Mouse (Mus musculus): Measurements from ENCODE around the gene Pars2. TPM values are rescaled to one million over a fixed set of nuclear protein-coding genes. Genes with fewer than 3 reads are reported as not detected.

The Pars2 gene
- polyA plus RNA-seq, 1 experiment from 2014 or later, result 13.3 TPM

DNA sequence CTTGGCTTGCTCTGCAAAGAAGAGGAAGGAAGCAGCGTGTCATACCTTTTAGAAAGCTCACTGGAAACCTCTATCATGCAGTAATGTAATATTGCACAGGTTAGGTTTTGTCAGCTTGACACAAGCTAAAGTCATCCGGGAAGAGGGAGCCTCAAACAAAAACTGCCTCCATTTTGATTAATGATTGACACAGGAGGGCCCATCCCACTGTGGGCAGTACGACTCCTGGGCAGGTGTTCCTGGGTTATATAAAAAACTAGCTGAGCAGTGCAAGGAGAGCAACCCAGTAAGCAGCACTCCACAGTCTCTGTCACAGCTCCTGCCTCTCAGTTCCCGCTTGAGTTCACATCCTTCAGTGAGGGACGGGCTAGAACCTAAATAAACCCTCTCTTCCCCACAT lies 25.9 kb downstream of the Pars2 start:
- H3K4me1 ChIP-seq (replicated peaks; ENCODE audit: control insufficient read depth, insufficient read depth, low read length), result peaks cover 4% of the 10 kb centered on the region
- 96% methylated on average over 5 of the region's 5 CpGs for WGBS
- H3K27ac ChIP-seq (ENCODE audit: low read depth, low read length), result no peak overlapping the region
- DNase-seq (ENCODE audit: low spot score) (no peak), ATAC-seq (replicated peaks; ENCODE audit: low FRiP score) (no peak)
- H3K27me3 ChIP-seq (ENCODE audit: control insufficient read depth, insufficient read depth, low read length), result no peaks in the 10 kb centered on the region
- H3K4me2 ChIP-seq (ENCODE audit: low read depth, low read length, severe bottlenecking), result no peak overlapping the region
- H3K9ac ChIP-seq (ENCODE audit: low read length), result no peak overlapping the region
- no peaks in the 10 kb centered on the region; the same call in 1 of the 2 replicates for H3K36me3 ChIP-seq (ENCODE audit: control insufficient read depth, insufficient read depth, low read length)
- H3K4me3 ChIP-seq (ENCODE audit: low read depth, low read length), result no peak overlapping the region
- H3K9me3 ChIP-seq (ENCODE audit: control insufficient read depth, low read length), result no peaks in the 10 kb centered on the region

DNA sequence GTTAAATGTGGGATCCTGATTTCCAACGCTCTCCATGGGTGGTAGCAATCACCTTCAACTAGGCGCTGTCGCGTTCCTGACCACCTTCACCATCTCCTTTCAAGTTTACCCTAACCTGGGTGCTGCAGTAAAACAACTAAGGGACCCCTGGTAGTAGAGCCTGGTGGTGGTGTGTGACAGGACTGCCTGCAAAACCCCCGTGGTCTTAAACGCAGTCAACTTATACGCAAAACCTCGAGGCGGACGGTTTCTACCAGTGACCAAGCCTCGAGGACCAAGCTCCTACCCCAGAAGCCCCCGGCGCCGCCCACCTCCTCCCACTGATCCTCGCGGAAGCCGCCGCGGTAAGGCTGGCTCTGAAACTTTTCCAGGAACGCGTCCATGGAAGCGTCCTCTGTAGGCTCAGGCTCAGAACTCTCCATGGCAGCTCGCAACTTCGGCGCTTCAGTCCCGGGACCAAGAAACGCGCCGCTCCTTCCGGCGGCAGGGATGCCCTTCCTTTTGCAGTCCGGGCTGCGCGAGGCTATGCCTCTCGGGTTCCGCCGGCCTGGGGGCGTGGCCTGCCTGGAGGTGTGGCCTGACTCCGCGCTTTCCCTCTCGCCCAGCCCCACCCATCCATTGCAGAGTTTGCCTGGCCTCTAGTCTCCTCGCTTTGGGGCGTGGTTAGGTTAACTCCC lies 27.7 kb downstream of the Pars2 start, which contains the start of gene Ttc4:
TSS of gene Ttc4 (minus strand) at position 503 of the 677 bp plus-strand sequence.
- WGBS, result under 1% methylated on average over 43 of the region's 43 CpGs
- H3K36me3 ChIP-seq (ENCODE audit: control insufficient read depth, insufficient read depth, low read length), result no peaks in the 10 kb centered on the region
- peak within 1 kb of the TSS; percentile 82 for H3K4me3 ChIP-seq (ENCODE audit: low read depth, low read length)
- ATAC-seq (replicated peaks; ENCODE audit: low FRiP score), result peak; percentile 98
- H3K9ac ChIP-seq (ENCODE audit: low read length), result peak within 1 kb of the TSS; percentile 86
- H3K9me3 ChIP-seq (ENCODE audit: control insufficient read depth, low read length), result no peaks in the 10 kb centered on the region
- DNase-seq (ENCODE audit: low spot score), result peak; percentile 97
- no peak within 1 kb of the TSS for H3K27ac ChIP-seq (ENCODE audit: low read depth, low read length)
- no peaks in the 10 kb centered on the region for H3K27me3 ChIP-seq (ENCODE audit: control insufficient read depth, insufficient read depth, low read length)
- H3K4me1 ChIP-seq (replicated peaks; ENCODE audit: control insufficient read depth, insufficient read depth, low read length), result peaks cover 4% of the 10 kb centered on the region
- H3K4me2 ChIP-seq (ENCODE audit: low read depth, low read length, severe bottlenecking), result peak within 1 kb of the TSS; percentile 66

DNA sequence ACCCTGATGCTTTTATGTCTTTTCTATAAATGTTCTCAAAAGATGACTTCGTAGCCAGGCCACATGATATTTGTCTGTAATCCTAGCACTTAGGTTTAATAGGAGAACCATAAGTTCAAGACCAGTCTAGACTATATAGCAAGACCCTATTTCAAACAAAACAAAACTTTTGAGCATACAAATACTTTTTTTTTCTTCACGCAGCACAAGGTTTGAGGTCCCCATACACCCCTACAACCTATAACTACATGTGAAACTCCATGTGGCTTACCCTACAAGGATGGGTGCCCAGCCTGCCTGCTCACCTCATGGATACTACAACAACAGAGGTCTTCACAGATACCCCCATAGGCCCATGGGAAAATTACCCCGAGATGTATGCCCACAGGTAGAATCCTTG lies 28.3 kb downstream of the Pars2 start:
- H3K27me3 ChIP-seq (ENCODE audit: control insufficient read depth, insufficient read depth, low read length), result no peaks in the 10 kb centered on the region
- no peak overlapping the region for H3K27ac ChIP-seq (ENCODE audit: low read depth, low read length)
- no peak overlapping the region for H3K9ac ChIP-seq (ENCODE audit: low read length)
- no peaks in the 10 kb centered on the region for H3K9me3 ChIP-seq (ENCODE audit: control insufficient read depth, low read length)
- ATAC-seq (replicated peaks; ENCODE audit: low FRiP score) (peak; percentile 44), DNase-seq (ENCODE audit: low spot score) (no peak)
- H3K4me2 ChIP-seq (ENCODE audit: low read depth, low read length, severe bottlenecking), result no peak overlapping the region; the same call in 1 of the 2 replicates
- peaks cover 4% of the 10 kb centered on the region for H3K4me1 ChIP-seq (replicated peaks; ENCODE audit: control insufficient read depth, insufficient read depth, low read length)
- no peak overlapping the region; the same call in 1 of the 2 replicates for H3K4me3 ChIP-seq (ENCODE audit: low read depth, low read length)
- WGBS, result 47% methylated on average over 3 of the region's 3 CpGs
- no peaks in the 10 kb centered on the region for H3K36me3 ChIP-seq (ENCODE audit: control insufficient read depth, insufficient read depth, low read length)

DNA sequence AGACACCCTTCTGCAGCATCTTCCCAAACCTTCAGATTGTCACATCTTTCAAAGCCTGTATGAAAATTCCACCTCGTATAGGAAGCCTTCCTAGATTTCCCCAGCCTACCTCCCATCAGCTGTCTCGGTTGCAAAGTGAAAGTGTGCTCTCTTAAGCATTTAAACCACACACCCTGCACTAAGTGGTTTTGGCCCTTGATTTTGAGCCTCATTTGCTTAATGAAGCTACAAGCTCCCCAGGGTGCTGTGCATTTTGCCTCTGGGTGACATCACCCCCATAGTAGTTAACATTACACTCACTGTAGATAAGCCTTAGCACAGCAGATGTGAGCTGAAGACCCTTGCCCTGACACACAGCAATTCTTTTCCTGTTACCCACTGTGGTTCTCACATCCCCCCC lies 30.1 kb downstream of the Pars2 start:
- Histone ChIP-seq H3K9me3 (ENCODE audit: control insufficient read depth, low read length) (no peaks in the 10 kb centered on the region), H3K9ac (ENCODE audit: low read length) (no peak overlapping the region), H3K4me2 (ENCODE audit: low read depth, low read length, severe bottlenecking) (no peak overlapping the region), H3K27ac (ENCODE audit: low read depth, low read length) (no peak overlapping the region), H3K27me3 (ENCODE audit: control insufficient read depth, insufficient read depth, low read length) (no peaks in the 10 kb centered on the region), H3K36me3 (ENCODE audit: control insufficient read depth, insufficient read depth, low read length) (no peaks in the 10 kb centered on the region), H3K4me1 (replicated peaks; ENCODE audit: control insufficient read depth, insufficient read depth, low read length) (peaks cover 4% of the 10 kb centered on the region), H3K4me3 (ENCODE audit: low read depth, low read length) (no peak overlapping the region)
- ATAC-seq (replicated peaks; ENCODE audit: low FRiP score) (no peak), DNase-seq (ENCODE audit: low spot score) (no peak)
- WGBS, result 56% methylated on average over 2 of the region's 2 CpGs

GRCm38 (mm10) chr4:106688636-106689296 lies 37.9 kb downstream of the Pars2 start:
- no peaks in the 10 kb centered on the region for H3K9me3 ChIP-seq (ENCODE audit: control insufficient read depth, low read length)
- H3K27me3 ChIP-seq (ENCODE audit: control insufficient read depth, insufficient read depth, low read length), result no peaks in the 10 kb centered on the region
- H3K9ac ChIP-seq (ENCODE audit: low read length), result no peak overlapping the region
- no peaks in the 10 kb centered on the region for H3K36me3 ChIP-seq (ENCODE audit: control insufficient read depth, insufficient read depth, low read length)
- no peak overlapping the region for H3K27ac ChIP-seq (ENCODE audit: low read depth, low read length)
- no peaks in the 10 kb centered on the region for H3K4me1 ChIP-seq (replicated peaks; ENCODE audit: control insufficient read depth, insufficient read depth, low read length)
- WGBS, result 57% methylated on average over 3 of the region's 3 CpGs
- ATAC-seq (replicated peaks; ENCODE audit: low FRiP score) (no peak), DNase-seq (ENCODE audit: low spot score) (no peak)
- H3K4me3 ChIP-seq (ENCODE audit: low read depth, low read length), result no peak overlapping the region
- no peak overlapping the region for H3K4me2 ChIP-seq (ENCODE audit: low read depth, low read length, severe bottlenecking)

- H3K27ac ChIP-seq (ENCODE audit: low read depth, low read length), result no peak overlapping the region
- H3K4me1 ChIP-seq (replicated peaks; ENCODE audit: control insufficient read depth, insufficient read depth, low read length), result no peaks in the 10 kb centered on the region
- ATAC-seq (replicated peaks; ENCODE audit: low FRiP score) (no peak), DNase-seq (ENCODE audit: low spot score) (no peak)
- no peaks in the 10 kb centered on the region for H3K9me3 ChIP-seq (ENCODE audit: control insufficient read depth, low read length)
- H3K4me3 ChIP-seq (ENCODE audit: low read depth, low read length), result no peak overlapping the region
- WGBS, result 87% methylated on average over 15 of the region's 15 CpGs
- H3K27me3 ChIP-seq (ENCODE audit: control insufficient read depth, insufficient read depth, low read length), result no peaks in the 10 kb centered on the region
- no peak overlapping the region for H3K9ac ChIP-seq (ENCODE audit: low read length)
- no peaks in the 10 kb centered on the region for H3K36me3 ChIP-seq (ENCODE audit: control insufficient read depth, insufficient read depth, low read length)
- H3K4me2 ChIP-seq (ENCODE audit: low read depth, low read length, severe bottlenecking), result no peak overlapping the region
Observed at GRCm38 (mm10) chr4:106693841-106694430, 43.1 kb downstream of the Pars2 start.

DNA sequence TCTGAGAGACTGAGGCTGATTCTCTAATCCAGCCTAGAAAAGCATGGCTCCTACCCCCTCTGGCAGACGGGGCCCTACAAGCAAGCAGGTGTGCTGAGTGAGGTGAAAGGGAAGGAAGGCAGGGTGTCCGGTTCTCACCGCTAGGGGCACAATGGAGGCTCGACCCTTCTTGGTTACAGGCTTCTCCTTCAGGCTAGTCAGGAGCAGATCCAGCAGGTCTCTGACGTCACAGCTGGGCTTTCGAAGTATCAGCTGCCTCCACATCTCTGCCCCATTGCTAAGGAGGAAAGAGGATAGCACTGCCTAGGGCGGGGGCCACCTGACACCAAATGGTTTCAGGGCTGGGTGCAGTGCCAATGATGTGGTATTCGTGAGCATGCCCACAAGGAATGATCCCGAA lies 49.1 kb downstream of the Pars2 start:
- Histone ChIP-seq H3K9ac (ENCODE audit: low read length) (no peak overlapping the region), H3K4me3 (ENCODE audit: low read depth, low read length) (no peak overlapping the region), H3K27me3 (ENCODE audit: control insufficient read depth, insufficient read depth, low read length) (no peaks in the 10 kb centered on the region), H3K27ac (ENCODE audit: low read depth, low read length) (no peak overlapping the region), H3K36me3 (ENCODE audit: control insufficient read depth, insufficient read depth, low read length) (no peaks in the 10 kb centered on the region), H3K4me2 (ENCODE audit: low read depth, low read length, severe bottlenecking) (no peak overlapping the region), H3K9me3 (ENCODE audit: control insufficient read depth, low read length) (no peaks in the 10 kb centered on the region), H3K4me1 (replicated peaks; ENCODE audit: control insufficient read depth, insufficient read depth, low read length) (peaks cover 6% of the 10 kb centered on the region; the same call in 1 of the 2 replicates)
- 21% methylated on average over 9 of the region's 9 CpGs for WGBS
- ATAC-seq (replicated peaks; ENCODE audit: low FRiP score), result no peak; the same call in 1 of the 2 replicates
- DNase-seq (ENCODE audit: low spot score), result peak; percentile 79

GRCm38 (mm10) chr4:106700798-106701197 lies 49.9 kb downstream of the Pars2 start:
- WGBS, result 57% methylated on average over 4 of the region's 4 CpGs
- Histone ChIP-seq H3K9ac (ENCODE audit: low read length) (no peak overlapping the region), H3K36me3 (ENCODE audit: control insufficient read depth, insufficient read depth, low read length) (no peaks in the 10 kb centered on the region), H3K27ac (ENCODE audit: low read depth, low read length) (no peak overlapping the region), H3K4me3 (ENCODE audit: low read depth, low read length) (no peak overlapping the region), H3K27me3 (ENCODE audit: control insufficient read depth, insufficient read depth, low read length) (no peaks in the 10 kb centered on the region), H3K4me2 (ENCODE audit: low read depth, low read length, severe bottlenecking) (no peak overlapping the region), H3K9me3 (ENCODE audit: control insufficient read depth, low read length) (no peaks in the 10 kb centered on the region), H3K4me1 (replicated peaks; ENCODE audit: control insufficient read depth, insufficient read depth, low read length) (peaks cover 11% of the 10 kb centered on the region; the same call in 1 of the 2 replicates)
- no peak for DNase-seq (ENCODE audit: low spot score)
- no peak for ATAC-seq (replicated peaks; ENCODE audit: low FRiP score)
